Mouse (Mus musculus): ENCODE data around the gene Trim29.
A peak's percentile ranks its signal among the peaks of the same experiment; 100 is the strongest.

Gene Trim29

GRCm38 (mm10) chr9:43310538-43310937, at the start of gene Trim29:
Trim29 (plus strand) TSS chr9:43310848.
- no peak for DNase-seq

GRCm38 (mm10) chr9:43261124-43261907, 49.3 kb upstream of the Trim29 start:
- DNase-seq: peak; percentile 77

GRCm38 (mm10) chr9:43261941-43262340, 48.7 kb upstream of the Trim29 start:
- DNase-seq: no peak

- no peak for DNase-seq
Measured at GRCm38 (mm10) chr9:43262390-43262789, 48.3 kb upstream of the Trim29 start.

GRCm38 (mm10) chr9:43262811-43263550, 47.7 kb upstream of the Trim29 start:
- no peak for DNase-seq

GRCm38 (mm10) chr9:43263946-43264451, 46.6 kb upstream of the Trim29 start:
- peak; percentile 82 for DNase-seq

GRCm38 (mm10) chr9:43265194-43265593, 45.5 kb upstream of the Trim29 start:
- DNase-seq: no peak

GRCm38 (mm10) chr9:43267357-43267756, 43.3 kb upstream of the Trim29 start:
- DNase-seq: no peak

GRCm38 (mm10) chr9:43269166-43269565, 41.5 kb upstream of the Trim29 start:
- DNase-seq: peak; percentile 67

- DNase-seq: peak; percentile 63
Measured at GRCm38 (mm10) chr9:43270723-43271252, 39.9 kb upstream of the Trim29 start.

- no peak for DNase-seq
Measured at GRCm38 (mm10) chr9:43271761-43272518, 38.7 kb upstream of the Trim29 start.

- DNase-seq: no peak
Measured at GRCm38 (mm10) chr9:43273735-43274134, 36.9 kb upstream of the Trim29 start.

- peak; percentile 90 for DNase-seq
Measured at GRCm38 (mm10) chr9:43284284-43284683, 26.4 kb upstream of the Trim29 start.

- DNase-seq: no peak
Measured at GRCm38 (mm10) chr9:43285281-43285680, 25.4 kb upstream of the Trim29 start.

- DNase-seq: peak; percentile 83
Measured at GRCm38 (mm10) chr9:43286870-43287269, 23.8 kb upstream of the Trim29 start.

- no peak for DNase-seq
Measured at GRCm38 (mm10) chr9:43293058-43293457, 17.6 kb upstream of the Trim29 start.

- no peak for DNase-seq
Measured at GRCm38 (mm10) chr9:43300394-43300793, 10.3 kb upstream of the Trim29 start.

- DNase-seq: no peak
Measured at GRCm38 (mm10) chr9:43302989-43303388, 7.7 kb upstream of the Trim29 start.

- no peak for DNase-seq
Measured at GRCm38 (mm10) chr9:43305882-43306281, 4.8 kb upstream of the Trim29 start.

- DNase-seq: no peak
Measured at GRCm38 (mm10) chr9:43309087-43309872, 1.4 kb upstream of the Trim29 start.

GRCm38 (mm10) chr9:43312190-43312589, 1.5 kb downstream of the Trim29 start:
- no peak for DNase-seq

GRCm38 (mm10) chr9:43313805-43314204, 3.2 kb downstream of the Trim29 start:
- DNase-seq: no peak

All from embryo, embryonic 11 days (tissue).